Mouse (Mus musculus): Measurements from ENCODE around the gene Lysmd1.
A peak's percentile ranks its signal among the peaks of the same experiment; 100 is the strongest.

Lysmd1 gene

DNA sequence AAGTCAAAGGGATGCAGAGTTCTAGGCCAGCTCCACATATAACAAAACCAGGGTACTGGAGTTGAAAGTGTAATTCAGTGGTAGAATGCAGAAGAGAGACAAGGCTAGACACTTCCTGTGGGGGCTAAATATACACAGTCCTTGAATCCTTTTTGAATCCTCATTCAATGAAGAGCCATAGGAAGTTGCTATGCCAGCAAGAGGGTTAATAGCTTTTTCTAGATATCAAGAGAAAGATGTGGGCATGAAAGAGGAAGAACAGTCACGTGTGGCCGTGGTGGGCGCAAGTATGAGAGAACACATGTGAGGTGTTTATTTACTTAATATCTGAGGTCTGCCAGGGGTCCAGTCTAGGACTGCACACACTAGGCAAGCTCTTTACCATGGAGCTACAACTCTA, 2.4 kb downstream of the Lysmd1 start:
- DNase-seq (ENCODE audit: low spot score in 2 of 2), result peak in 1 of 2 experiments; percentile 34

DNA sequence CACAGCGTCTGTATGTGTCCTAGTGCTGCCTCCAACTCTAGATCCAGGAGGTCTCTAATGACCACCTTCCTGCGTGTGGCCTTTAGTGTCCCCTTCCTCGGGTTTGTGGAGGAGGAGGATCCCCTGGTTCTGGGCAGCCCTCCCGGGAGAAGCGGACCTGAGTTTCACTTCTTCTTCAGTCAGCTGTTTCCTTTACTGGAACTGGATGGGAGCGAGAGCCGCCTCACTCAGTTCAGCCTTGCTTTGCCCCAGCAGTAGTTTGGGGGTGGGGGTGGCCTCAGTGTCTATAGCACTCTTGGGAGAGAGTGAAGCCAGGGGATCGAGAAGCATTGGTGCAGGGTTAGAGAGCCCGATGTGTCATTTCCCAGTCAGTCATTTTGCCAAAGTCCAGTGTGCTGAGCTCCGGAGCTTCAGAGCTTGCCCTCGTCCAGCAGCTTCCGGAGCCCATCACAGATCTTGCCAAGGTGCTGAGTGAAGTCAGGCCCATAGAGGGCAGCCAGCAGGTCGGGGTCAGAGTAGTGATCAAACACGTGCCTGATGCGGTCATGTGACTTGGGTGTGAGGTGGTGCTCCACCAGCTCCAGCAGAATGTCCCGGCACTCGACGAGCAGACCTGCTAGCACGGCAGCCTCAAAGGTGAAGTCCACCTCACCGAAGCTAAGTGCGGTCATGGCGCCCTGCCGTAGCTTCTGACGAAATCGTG, 5.8 kb downstream of the Lysmd1 start:
- DNase-seq (ENCODE audit: low spot score in 2 of 2), result no peak

DNA sequence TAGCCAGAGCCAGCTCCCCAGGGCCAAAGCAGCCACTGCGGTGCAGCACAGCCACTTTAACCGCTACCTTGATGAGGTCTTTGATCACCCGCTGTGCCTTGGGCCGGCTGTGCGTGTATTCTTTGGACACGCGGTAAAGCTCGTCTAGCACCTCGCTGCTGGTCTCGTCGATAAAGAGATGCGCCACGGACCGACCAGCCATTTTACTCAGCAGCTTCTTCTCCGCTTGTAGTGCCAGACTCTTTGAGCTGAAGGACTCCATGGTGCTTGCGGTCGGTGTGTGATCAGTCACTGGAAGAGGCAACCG, 6.4 kb downstream of the Lysmd1 start:
- DNase-seq (ENCODE audit: low spot score in 2 of 2), result no peak

DNA sequence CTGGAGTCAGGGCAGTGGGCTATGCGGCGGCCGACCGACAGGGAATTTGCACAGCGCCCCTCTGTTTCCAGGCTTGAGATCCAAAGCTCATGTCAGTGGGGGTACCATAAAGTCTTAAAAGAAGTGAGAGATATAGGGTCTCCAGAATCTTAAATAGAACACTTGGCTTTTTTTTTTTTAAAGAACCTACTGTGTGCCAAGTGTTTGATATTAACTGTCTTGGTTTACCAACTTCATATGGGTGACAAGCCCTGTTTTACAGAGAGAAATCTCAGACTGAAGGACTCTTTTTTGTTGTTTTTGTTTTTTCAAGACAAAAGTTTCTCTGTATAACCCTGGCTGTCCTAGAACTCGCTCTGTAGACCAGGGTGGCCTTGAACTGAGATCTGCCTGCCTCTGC, 6.9 kb downstream of the Lysmd1 start:
- no peak for DNase-seq (ENCODE audit: low spot score in 2 of 2)

DNA sequence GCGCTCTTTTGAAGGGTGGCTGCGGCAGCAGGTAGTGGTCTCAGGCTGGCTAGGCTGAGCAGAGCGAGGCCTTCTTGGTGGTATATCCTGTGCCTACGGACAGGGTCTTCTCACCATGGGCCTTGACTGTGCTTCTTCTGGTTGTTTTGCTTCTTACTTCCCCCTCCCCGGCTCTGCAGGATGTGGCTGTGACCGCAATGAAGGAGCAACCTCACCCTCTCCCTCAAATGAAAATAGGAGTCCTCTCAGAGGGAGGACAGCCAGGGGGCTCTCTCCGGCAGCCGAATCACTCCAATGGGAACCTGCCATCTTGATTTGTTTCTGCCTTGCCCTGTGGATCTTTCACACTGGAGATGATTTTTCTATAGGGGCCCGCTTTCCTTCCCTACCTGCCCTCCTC, 7.6 kb downstream of the Lysmd1 start:
- DNase-seq (ENCODE audit: low spot score in 2 of 2), result peak in 1 of 2 experiments; percentile 64

DNA sequence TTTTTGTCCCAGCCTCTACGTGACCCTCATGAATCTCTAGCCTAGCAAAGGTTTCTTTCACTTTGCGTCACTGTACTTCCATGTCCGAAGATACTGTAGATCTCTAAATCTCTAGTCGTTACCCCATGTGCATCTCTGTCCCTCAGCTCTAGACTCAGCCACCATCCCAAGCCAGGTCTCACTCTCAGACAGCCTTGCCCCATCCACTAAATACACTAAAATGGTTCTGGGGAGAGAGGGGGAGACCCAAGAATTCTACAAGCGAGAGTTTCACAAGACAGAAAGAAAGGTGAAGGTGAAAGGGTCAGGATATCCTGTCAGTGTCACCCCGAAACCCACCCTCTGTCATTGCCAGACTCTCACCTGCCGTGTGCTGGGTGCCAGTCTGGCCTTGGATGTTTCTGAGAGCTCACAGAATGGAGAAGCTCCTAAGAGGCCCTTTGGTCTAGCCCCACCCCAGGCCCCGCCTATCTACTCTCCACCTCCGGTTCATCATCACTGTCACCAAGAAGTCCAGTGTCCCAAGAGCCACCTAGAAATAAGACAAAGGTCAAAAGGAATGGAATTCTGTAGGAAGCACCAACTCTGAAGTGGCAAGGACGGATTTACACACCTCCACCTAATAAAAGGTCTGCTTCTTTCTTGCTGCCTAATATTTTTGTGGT, 8.2 kb downstream of the Lysmd1 start, which contains the start of gene Tnfaip8l2:
Gene Tnfaip8l2 (minus strand): TSS at position 409 of the 665 bp plus-strand sequence.
- peak; percentile 37 to 81 for DNase-seq (ENCODE audit: low spot score in 2 of 2)

DNA sequence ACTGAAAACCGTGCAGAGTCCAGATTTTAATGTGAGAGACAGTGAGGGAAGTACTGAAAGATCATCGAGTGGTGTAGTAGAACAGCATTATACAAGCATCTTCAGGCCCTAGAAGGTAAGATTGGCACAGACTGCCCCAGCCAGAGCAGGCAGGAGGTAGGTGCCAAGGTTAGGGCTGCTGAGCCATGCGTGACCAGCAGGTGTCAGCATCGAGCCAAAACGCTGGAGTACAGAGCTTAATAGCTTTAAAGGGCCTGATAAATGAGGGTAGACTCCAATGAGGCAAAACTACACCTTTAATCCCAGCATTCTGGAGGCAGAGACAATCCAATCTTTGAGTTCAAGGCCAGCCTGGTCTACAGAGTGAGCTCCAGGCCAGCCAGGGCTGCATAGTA, 8.7 kb downstream of the Lysmd1 start:
- peak; percentile 86 to 93 for DNase-seq (ENCODE audit: low spot score in 2 of 2)

DNA sequence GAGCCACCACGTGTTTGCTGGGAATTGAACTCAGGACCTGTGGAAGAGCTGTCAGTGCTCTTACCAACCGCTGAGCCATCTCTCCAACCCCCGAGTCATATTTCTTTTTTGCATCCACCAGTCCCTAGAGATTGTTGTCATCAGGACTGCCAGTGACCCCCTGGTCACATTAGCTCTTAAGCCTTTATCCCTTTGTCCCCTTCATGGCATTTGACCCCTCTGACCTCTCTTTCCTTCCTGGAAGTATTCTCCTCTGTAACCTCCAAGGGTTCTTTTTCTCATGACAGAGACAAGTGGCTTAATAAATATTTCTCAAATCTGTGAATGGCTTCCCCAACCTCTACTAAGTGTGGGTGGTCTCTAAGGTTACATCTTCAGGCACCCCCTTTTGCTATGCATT, 14.0 kb downstream of the Lysmd1 start:
- DNase-seq (ENCODE audit: low spot score in 2 of 2), result no peak

DNA sequence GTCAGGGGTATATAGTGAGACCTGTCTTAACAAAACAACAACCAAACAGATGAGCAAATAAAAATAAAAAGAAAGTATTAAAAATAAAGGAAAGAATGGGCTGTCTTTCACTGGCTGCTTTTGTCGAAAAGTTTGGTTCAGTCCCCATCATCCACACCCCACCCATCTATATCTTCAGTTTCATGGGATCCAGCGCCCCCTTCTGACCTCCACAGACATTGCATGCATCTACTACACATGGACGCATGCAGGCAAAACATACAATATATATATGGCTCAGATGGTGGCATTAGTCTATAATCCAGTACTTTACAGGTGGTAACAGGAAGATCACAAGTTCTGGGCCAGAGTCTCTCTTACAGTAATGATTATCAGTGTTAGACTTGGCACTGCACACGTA, 20.0 kb downstream of the Lysmd1 start:
- DNase-seq (ENCODE audit: low spot score in 2 of 2), result peak; percentile 50 to 80

DNA sequence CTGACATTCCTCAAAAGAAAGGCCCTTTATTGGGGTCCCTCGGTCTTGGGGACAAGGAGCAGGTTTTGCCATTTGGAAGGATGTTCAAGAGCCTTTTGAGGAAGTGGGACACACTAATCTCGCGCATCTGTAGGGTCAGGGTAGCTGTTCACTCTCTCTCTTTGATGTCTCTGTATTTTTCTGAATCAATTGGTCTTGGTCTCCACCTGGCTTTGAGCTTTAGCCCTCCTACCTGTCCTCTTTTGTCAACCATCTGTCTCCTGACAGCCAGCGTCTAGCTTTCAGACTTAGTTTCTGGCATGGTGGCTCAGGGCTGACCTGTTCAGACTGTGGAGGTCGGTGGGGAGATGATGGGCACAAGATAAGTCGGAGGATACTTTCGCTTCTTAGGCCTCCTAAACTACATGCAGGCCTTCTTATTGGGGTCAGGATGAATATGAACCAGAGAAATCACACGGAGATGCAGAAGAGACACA, 25.7 kb downstream of the Lysmd1 start:
- no peak for DNase-seq (ENCODE audit: low spot score in 2 of 2)

DNA sequence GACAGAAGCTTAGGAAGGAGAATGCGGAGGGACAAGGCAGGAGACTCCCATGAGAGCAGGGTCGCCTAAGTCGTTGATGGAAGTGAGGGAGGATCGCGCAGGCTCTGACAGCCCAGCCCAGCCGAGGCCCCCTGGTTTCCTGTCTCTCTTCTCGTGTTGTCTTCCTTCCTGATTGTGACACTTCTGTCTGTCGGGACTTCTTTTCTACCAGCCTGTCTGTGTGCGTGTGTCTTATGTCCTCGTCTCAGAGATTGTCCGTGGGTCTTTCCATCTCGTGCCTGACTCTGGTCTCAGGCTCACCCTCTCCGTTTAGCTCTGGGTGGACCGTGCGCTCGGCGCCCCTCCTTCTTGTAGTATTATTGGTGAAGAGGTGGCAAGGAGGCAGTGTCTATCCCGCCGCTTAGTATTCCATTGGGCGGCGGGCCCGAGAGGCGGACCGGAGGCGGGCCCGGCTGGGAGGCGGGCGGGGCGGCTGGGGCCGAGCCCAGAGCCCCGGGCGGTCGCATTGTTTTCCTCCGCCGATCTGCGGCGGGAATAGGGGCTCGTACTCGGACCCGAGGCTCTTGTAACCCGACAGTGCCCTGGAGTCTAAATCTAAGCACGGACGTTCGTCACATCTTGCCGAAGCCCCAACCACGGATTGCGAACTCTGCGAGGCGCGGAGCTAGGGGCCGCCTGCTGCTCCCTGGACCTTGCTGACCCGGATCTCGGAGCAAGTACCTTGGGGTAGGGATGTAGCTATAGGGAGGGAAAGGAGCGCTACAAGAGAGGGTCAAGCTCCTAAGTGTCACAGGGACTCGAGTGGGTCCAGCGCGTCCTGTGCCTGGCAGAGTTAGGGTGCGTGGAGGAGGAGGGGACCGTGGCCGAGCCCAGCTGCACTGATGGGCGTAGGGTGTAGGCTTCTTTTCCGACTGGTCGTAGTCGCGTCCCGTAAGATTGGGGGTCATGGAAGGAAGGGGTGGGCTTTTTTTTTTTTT, 26.4 kb downstream of the Lysmd1 start, which contains the start of gene Sema6c:
Gene Sema6c (plus strand): TSS at position 471 of the 977 bp plus-strand sequence.
- peak; percentile 78 to 89 for DNase-seq (ENCODE audit: low spot score in 2 of 2)

DNA sequence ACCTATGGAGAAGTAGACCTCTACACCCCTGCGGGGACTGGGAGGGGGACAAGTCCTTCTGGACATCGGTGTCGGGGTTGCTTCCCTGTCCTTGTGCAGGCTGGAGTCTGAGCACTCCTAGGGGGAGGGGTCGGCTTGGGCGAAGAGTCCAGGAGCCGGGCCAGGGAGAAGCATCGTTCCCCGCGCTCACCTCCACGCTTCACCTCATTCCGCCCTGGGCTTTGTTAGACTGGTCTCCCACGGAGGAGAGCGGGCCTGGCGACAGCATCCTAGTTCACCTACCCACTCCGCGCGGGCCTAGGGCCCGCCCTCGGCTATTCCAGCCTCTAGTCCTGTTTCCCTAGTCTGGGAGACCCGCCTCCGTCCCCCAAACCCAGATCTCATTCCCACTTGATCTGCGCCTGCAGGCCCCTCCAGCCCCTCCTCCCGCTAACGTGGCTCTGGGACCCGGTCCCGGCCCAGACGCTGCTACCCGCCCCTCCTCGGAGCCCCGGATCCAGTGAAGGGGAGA, 27.2 kb downstream of the Lysmd1 start:
- DNase-seq (ENCODE audit: low spot score in 2 of 2), result peak in 1 of 2 experiments; percentile 37

DNA sequence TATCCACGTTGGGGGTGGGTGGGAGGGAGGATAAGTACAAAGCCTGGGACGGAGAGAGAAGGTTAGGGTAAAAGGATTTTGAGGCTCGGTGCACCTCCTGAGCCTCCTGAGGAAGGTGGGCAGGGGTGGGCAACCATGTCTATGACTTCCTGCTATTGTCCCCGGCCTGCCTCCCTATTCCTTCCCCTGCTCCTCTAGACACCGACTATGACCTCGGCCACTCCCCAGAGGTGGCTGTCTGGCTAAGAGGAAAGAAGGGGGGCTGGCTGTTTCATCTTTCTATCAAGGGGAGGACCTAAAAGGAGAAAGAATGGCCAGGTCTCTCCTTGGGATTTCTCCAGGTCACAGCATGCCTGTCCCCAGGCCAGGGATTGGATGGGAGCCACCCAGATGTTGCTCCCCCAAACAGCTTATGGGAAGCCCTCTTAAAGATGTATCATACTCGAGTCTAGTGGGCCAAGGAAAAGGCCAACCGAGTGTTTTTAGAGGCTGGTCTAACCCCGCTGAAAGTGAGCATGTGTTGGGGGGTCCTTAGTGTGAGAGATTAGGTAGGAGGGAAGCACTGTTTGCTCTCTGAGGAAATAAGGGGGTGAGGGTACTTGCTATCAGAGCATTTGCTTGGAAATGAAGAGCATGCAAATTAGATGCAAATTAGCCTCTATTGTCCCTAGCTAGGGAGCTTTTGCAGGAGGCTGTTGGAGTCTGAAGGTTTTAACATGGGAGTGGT, 27.9 kb downstream of the Lysmd1 start:
- peak in 1 of 2 experiments; percentile 16 for DNase-seq (ENCODE audit: low spot score in 2 of 2)

DNA sequence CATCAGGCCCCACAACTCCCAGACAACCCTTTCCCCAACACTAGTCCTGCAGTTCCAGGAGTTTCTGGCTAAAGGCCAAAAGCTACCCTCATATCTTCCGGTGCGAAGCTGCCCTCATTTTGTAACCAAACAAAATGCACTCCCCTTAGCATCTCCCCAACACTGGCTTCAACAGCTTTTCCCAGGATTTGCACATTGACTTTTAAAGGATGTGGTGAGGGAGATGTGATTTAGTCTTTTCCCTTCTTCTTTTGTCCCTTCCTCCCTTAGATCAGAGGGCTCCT, 28.4 kb downstream of the Lysmd1 start:
- DNase-seq (ENCODE audit: low spot score in 2 of 2), result no peak

DNA sequence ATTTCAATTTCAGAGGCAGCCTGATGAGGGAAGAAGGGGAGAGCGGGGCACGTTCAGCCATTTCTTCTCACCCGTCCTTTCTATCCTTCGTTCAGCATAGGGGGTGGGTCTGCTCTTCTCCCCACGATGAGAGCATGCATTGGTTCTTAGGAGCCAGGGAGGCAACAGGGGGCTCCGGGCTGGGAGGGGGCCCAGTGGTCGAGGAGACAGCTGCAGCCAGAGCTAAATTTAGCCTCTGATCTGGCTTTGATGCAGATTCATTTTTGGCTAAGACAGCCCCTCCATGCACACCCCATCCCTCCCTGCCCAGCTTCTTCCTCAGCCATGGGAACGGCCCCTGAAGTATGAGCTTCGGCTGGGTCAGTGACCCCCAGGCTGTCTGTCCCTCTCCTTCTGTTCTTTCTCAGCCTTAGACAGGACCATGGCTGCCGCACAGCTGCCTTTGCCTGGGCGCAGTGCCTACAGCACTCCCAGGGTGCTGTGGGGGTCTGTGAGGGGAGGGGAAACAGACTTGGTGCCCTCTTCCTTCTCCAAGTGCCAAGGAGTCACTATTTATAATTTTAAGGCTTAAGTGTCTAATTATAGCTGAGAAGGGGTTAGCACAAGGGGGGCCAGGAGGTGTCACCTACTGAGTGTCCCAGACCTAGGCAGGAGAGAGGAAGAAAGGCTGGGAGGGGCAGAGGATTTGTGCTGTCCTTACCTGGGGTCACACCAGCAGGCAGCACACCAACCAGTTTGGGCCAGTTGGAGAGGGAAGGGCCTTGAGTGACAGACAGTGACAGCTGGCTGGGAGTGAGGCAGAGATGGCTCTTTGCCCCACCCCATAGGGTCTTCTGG, 29.7 kb downstream of the Lysmd1 start:
- DNase-seq (ENCODE audit: low spot score in 2 of 2), result no peak

DNA sequence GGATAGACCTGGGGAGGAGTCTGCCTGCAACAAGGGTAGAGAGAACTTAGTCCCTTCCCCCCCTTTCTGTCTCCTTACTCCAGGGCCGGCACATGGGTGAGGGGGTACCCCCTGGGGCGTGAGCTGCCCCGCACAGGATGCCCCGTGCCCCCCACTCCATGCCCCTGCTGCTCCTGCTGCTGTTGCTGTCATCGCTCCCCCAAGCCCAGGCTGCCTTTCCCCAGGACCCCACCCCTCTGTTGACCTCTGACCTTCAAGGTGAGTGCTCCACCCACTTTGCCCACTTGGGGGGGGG, 30.3 kb downstream of the Lysmd1 start:
- DNase-seq (ENCODE audit: low spot score in 2 of 2), result no peak

DNA sequence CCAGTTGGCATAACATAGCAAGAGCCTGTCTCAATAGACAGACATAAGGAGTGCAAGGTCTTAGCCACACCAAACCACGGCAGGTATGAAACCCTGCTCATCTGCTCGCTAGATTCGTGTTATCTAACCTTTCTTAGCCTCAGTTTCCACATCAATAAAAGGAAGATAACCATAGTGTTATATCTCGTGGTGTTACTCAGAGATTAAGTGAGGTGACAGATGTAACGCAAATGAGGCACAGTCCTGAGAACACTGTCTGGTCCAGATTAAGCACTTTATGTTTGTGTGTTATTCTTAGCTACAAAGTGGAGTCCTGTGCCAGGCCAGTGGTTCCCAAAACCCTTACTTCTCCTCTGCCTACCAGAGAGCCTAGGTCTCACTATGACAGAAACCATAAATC, 31.0 kb downstream of the Lysmd1 start:
- DNase-seq (ENCODE audit: low spot score in 2 of 2), result no peak

DNA sequence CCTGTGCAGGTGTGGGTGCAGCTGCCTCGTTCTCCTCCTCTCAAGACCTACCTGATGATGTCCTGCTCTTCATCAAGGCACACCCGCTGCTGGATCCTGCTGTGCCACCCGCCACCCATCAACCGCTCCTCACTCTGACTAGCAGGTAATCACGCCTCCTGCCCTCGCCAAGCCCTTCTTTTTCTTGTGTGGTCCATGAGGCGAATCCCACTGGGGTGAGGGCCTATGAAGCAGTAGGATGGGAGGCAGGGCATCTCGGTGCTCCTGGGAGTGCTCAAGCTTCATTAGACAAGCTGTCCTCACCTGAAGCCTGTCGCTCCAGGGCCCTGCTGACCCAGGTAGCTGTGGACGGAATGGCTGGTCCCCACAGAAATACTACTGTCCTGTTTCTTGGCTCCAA, 36.1 kb downstream of the Lysmd1 start:
- DNase-seq (ENCODE audit: low spot score in 2 of 2), result no peak

DNA sequence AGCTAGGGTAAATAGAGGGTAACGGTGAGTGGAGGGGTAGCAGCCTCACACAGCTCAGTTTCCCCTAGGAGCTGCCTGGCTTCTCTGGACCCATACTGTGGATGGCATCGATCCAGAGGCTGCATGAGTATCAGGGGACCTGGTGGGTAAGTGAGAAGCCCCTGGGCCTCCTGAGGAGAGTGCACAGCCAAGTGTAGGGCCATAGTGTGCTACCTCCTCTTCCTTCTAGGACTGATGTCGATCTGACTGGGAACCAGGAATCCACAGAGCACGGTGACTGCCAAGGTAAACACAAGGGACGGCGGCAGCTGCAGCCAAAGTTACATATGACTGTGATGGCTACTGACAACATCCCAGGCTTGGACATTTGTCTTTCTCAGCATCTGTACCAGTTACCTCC, 37.2 kb downstream of the Lysmd1 start:
- DNase-seq (ENCODE audit: low spot score in 2 of 2), result no peak

DNA sequence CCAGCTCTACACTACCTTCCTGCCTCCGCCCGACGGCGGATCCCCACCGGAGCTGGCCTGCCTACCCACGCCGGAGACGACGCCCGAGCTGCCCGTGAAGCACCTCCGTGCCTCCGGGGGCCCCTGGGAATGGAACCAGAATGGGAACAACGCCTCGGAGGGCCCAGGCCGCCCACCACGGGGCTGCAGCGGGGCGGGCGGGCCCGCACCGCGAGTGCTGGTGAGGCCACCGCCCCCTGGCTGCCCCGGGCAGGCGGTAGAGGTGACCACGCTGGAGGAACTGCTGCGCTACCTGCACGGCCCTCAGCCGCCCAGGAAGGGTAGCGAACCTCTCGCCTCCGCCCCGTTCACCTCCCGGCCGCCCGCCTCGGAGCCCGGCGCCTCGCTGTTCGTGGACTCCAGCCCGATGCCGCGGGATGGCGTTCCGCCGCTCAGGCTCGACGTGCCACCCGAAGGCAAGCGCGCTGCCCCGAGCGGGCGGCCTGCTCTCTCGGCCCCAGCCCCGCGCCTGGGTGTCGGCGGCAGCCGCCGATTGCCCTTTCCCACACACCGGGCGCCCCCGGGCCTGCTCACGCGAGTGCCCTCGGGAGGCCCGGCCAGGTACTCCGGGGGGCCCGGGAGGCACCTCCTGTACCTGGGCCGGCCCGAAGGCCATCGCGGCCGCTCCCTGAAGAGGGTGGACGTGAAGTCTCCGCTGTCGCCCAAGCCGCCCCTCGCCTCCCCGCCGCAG, 38.8 kb downstream of the Lysmd1 start:
- peak in 1 of 2 experiments; percentile 23 for DNase-seq (ENCODE audit: low spot score in 2 of 2)

Data from spleen, postnatal 10 days (tissue).